Mouse (Mus musculus): ENCODE measurements around the gene Antxr1. TPM values are rescaled to one million over a fixed set of nuclear protein-coding genes. Genes with fewer than 3 reads are reported as not detected.

Gene Antxr1
- polyA plus RNA-seq, 1 experiment from 2014 or later: 5.2 TPM

DNA sequence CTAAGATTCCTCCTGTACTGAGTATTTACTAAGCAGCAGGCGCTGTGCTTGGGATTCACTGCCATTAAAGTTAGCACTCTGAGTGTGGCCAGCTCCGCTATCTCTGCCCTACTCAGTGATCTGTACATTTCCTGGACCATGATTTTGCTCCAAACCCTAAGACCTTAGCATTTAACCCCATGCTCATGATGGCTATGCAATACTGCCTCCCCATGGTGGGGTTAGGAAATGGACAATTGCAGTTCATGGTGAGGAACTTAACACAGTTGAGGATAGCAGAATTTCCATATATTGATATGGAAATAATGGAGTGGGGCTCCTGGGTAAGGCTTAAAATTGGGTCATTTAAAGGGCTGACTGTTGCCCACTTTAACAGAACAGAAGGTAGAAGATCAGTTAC, 12.2 kb downstream of the Antxr1 start:
- ATAC-seq (replicated peaks; ENCODE audit: low FRiP score, low read depth) (no peak), DNase-seq (ENCODE audit: low spot score) (peak; percentile 41)
- Histone ChIP-seq H3K4me3 (replicated peaks; ENCODE audit: low read depth, low read length) (no peak overlapping the region), H3K27me3 (ENCODE audit: insufficient read depth, low read length) (no peaks in the 10 kb centered on the region), H3K9me3 (replicated peaks; ENCODE audit: low read length) (no peaks in the 10 kb centered on the region), H3K9ac (ENCODE audit: low read depth, low read length) (no peak overlapping the region), H3K36me3 (ENCODE audit: insufficient read depth, low read length) (no peaks in the 10 kb centered on the region), H3K4me2 (ENCODE audit: low read length) (no peak overlapping the region), H3K4me1 (replicated peaks; ENCODE audit: insufficient read depth, low read length) (no peaks in the 10 kb centered on the region), H3K27ac (no peak overlapping the region)
- 81% methylated on average over 2 of the region's 2 CpGs for WGBS
- peak; percentile 82 for TF ChIP-seq CTCF (IDR thresholded peaks at IDR 0.05; ENCODE audit: low read depth)

DNA sequence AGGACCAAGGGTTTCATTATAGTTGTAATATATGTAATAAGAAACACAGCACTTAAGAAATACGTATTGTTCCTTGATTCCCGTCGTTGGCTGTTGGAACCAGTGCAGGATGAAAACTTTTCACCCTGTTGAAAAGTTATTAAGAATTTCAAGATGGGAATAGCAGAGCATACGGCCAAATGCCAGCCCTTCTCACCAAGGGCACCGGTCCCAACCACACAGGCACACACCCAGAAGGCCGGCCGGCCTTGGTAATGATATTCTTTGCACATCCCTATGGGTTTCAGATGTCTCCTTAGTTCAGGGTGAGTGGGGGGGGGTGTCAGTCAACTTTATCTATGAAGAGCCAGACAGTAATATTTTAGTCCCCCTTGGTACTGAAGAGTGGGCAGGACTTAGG, 17.0 kb downstream of the Antxr1 start:
- H3K4me3 ChIP-seq (replicated peaks; ENCODE audit: low read depth, low read length): no peak overlapping the region
- no peaks in the 10 kb centered on the region for H3K9me3 ChIP-seq (replicated peaks; ENCODE audit: low read length)
- TF ChIP-seq CTCF (IDR thresholded peaks at IDR 0.05; ENCODE audit: low read depth): no peak
- no peak overlapping the region for H3K4me2 ChIP-seq (ENCODE audit: low read length)
- no peak overlapping the region for H3K27ac ChIP-seq
- no peaks in the 10 kb centered on the region for H3K36me3 ChIP-seq (ENCODE audit: insufficient read depth, low read length)
- H3K4me1 ChIP-seq (replicated peaks; ENCODE audit: insufficient read depth, low read length): no peaks in the 10 kb centered on the region
- no peak for DNase-seq (ENCODE audit: low spot score)
- no peaks in the 10 kb centered on the region for H3K27me3 ChIP-seq (ENCODE audit: insufficient read depth, low read length)
- 92% methylated on average over 7 of the region's 7 CpGs for WGBS
- H3K9ac ChIP-seq (ENCODE audit: low read depth, low read length): no peak overlapping the region
- no peak for ATAC-seq (replicated peaks; ENCODE audit: low FRiP score, low read depth)

GRCm38 (mm10) chr6:87316966-87317365, 18.7 kb downstream of the Antxr1 start:
- 71% methylated on average over 8 of the region's 8 CpGs for WGBS
- no peak overlapping the region for H3K27ac ChIP-seq
- H3K4me1 ChIP-seq (replicated peaks; ENCODE audit: insufficient read depth, low read length): no peaks in the 10 kb centered on the region
- H3K36me3 ChIP-seq (ENCODE audit: insufficient read depth, low read length): no peaks in the 10 kb centered on the region
- no peak overlapping the region for H3K4me2 ChIP-seq (ENCODE audit: low read length)
- DNase-seq (ENCODE audit: low spot score): peak; percentile 37
- H3K9ac ChIP-seq (ENCODE audit: low read depth, low read length): no peak overlapping the region
- H3K9me3 ChIP-seq (replicated peaks; ENCODE audit: low read length): no peaks in the 10 kb centered on the region
- H3K27me3 ChIP-seq (ENCODE audit: insufficient read depth, low read length): no peaks in the 10 kb centered on the region
- ATAC-seq (replicated peaks; ENCODE audit: low FRiP score, low read depth): no peak
- H3K4me3 ChIP-seq (replicated peaks; ENCODE audit: low read depth, low read length): no peak overlapping the region
- no peak for TF ChIP-seq CTCF (IDR thresholded peaks at IDR 0.05; ENCODE audit: low read depth)

- no peaks in the 10 kb centered on the region for H3K9me3 ChIP-seq (replicated peaks; ENCODE audit: low read length)
- H3K36me3 ChIP-seq (ENCODE audit: insufficient read depth, low read length): no peaks in the 10 kb centered on the region; the same call in 1 of the 2 replicates
- H3K27ac ChIP-seq: no peak overlapping the region
- TF ChIP-seq CTCF (IDR thresholded peaks at IDR 0.05; ENCODE audit: low read depth): no peak
- ATAC-seq (replicated peaks; ENCODE audit: low FRiP score, low read depth) (no peak), DNase-seq (ENCODE audit: low spot score) (no peak)
- WGBS: 78% methylated on average over 4 of the region's 4 CpGs
- no peak overlapping the region for H3K4me3 ChIP-seq (replicated peaks; ENCODE audit: low read depth, low read length)
- no peaks in the 10 kb centered on the region for H3K27me3 ChIP-seq (ENCODE audit: insufficient read depth, low read length)
- no peak overlapping the region for H3K9ac ChIP-seq (ENCODE audit: low read depth, low read length)
- H3K4me2 ChIP-seq (ENCODE audit: low read length): no peak overlapping the region
- no peaks in the 10 kb centered on the region for H3K4me1 ChIP-seq (replicated peaks; ENCODE audit: insufficient read depth, low read length)
Observed at GRCm38 (mm10) chr6:87312761-87313160, 22.9 kb downstream of the Antxr1 start.

DNA sequence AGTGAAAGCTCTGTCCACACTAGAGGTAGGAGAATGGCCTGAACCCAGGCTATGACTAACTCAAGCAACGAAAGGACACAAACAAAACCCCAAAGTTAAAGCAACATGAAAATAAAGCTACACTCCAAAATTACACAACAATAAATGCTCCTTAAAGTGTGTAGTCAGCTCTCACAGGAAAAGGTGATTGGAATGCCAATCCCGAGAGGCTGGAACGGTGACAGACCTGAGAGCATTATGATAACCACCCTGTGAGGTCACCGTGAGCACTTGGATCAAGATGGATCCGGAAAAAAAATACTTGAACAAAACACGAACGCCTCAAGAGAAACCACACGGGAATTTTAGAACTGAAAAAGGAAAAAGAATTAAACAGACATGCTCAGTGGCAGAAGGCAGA, 31.1 kb downstream of the Antxr1 start:
- no peak for ATAC-seq (replicated peaks; ENCODE audit: low FRiP score, low read depth)
- Histone ChIP-seq H3K9ac (ENCODE audit: low read depth, low read length) (no peak overlapping the region), H3K9me3 (replicated peaks; ENCODE audit: low read length) (no peaks in the 10 kb centered on the region), H3K4me3 (replicated peaks; ENCODE audit: low read depth, low read length) (no peak overlapping the region), H3K27ac (no peak overlapping the region), H3K36me3 (ENCODE audit: insufficient read depth, low read length) (no peaks in the 10 kb centered on the region), H3K27me3 (ENCODE audit: insufficient read depth, low read length) (no peaks in the 10 kb centered on the region), H3K4me1 (replicated peaks; ENCODE audit: insufficient read depth, low read length) (no peaks in the 10 kb centered on the region), H3K4me2 (ENCODE audit: low read length) (no peak overlapping the region)
- no peak for TF ChIP-seq CTCF (IDR thresholded peaks at IDR 0.05; ENCODE audit: low read depth)
- WGBS: 85% methylated on average over 8 of the region's 8 CpGs
- no peak for DNase-seq (ENCODE audit: low spot score)

- no peak for ATAC-seq (replicated peaks; ENCODE audit: low FRiP score, low read depth)
- no peak for DNase-seq (ENCODE audit: low spot score)
- Histone ChIP-seq H3K4me3 (replicated peaks; ENCODE audit: low read depth, low read length) (no peak overlapping the region), H3K27me3 (ENCODE audit: insufficient read depth, low read length) (no peaks in the 10 kb centered on the region), H3K9me3 (replicated peaks; ENCODE audit: low read length) (no peaks in the 10 kb centered on the region), H3K4me2 (ENCODE audit: low read length) (no peak overlapping the region), H3K36me3 (ENCODE audit: insufficient read depth, low read length) (no peaks in the 10 kb centered on the region), H3K4me1 (replicated peaks; ENCODE audit: insufficient read depth, low read length) (no peaks in the 10 kb centered on the region), H3K9ac (ENCODE audit: low read depth, low read length) (no peak overlapping the region), H3K27ac (no peak overlapping the region)
- TF ChIP-seq CTCF (IDR thresholded peaks at IDR 0.05; ENCODE audit: low read depth): no peak
- WGBS: 80% methylated on average over 5 of the region's 5 CpGs
Observed at GRCm38 (mm10) chr6:87302746-87303145, 32.9 kb downstream of the Antxr1 start.

DNA sequence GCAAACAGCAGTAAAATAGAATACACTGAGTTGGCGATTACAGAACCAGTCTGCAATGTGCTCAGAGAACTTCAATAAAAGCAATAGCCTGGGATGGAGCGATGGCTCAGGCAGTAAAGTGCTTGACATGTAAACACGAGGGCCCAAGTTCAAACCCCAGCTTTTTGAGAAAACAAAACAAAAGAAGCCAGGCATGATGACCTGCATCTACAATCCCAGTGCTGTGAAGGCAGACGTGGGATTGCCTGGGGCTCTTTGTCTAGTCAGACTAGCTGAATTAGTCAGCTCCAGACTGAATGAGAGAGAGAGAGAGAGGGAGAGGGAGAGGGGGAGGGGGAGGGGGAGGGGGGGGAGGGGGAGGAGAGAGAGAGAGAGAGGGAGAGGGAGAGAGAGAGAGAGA, 33.6 kb downstream of the Antxr1 start:
- Histone ChIP-seq H3K27me3 (ENCODE audit: insufficient read depth, low read length) (no peaks in the 10 kb centered on the region), H3K9ac (ENCODE audit: low read depth, low read length) (no peak overlapping the region), H3K9me3 (replicated peaks; ENCODE audit: low read length) (no peaks in the 10 kb centered on the region), H3K4me1 (replicated peaks; ENCODE audit: insufficient read depth, low read length) (no peaks in the 10 kb centered on the region), H3K4me2 (ENCODE audit: low read length) (no peak overlapping the region), H3K36me3 (ENCODE audit: insufficient read depth, low read length) (no peaks in the 10 kb centered on the region), H3K4me3 (replicated peaks; ENCODE audit: low read depth, low read length) (no peak overlapping the region), H3K27ac (no peak overlapping the region)
- no peak for DNase-seq (ENCODE audit: low spot score)
- TF ChIP-seq CTCF (IDR thresholded peaks at IDR 0.05; ENCODE audit: low read depth): no peak
- no peak for ATAC-seq (replicated peaks; ENCODE audit: low FRiP score, low read depth)
- whole genome bisulfite sequencing: 43% methylated on average over 4 of the region's 4 CpGs

Measured in kidney, postnatal 0 days (tissue).